Mouse (Mus musculus): ENCODE results near the gene Ror2. TPM values are rescaled to one million over a fixed set of nuclear protein-coding genes. Genes with fewer than 3 reads are reported as not detected.

Ror2 gene
- polyA plus RNA-seq, 1 experiment from 2014 or later: 3.5 TPM

GRCm38 (mm10) chr13:53183161-53183577, 102.8 kb downstream of the Ror2 start:
- H3K4me3 ChIP-seq (replicated peaks): no peak overlapping the region
- no peak overlapping the region for H3K9ac ChIP-seq (replicated peaks)
- 0 out of 2 replicates have a peak, but pooled peaks cover 2% of the 10 kb centered on the region for H3K27me3 ChIP-seq
- H3K4me1 ChIP-seq (replicated peaks): peaks cover 10% of the 10 kb centered on the region
- H3K9me3 ChIP-seq: no peaks in the 10 kb centered on the region
- no peaks in the 10 kb centered on the region for H3K36me3 ChIP-seq
- 63% methylated on average over 8 of the region's 8 CpGs for WGBS
- H3K27ac ChIP-seq: no peak overlapping the region
- H3K4me2 ChIP-seq (replicated peaks): no peak overlapping the region
- no peak for ATAC-seq

- peak; percentile 56 for ATAC-seq
- Histone ChIP-seq H3K27ac (peak overlapping the region; percentile 57), H3K4me1 (replicated peaks) (peaks cover 16% of the 10 kb centered on the region), H3K9me3 (no peaks in the 10 kb centered on the region), H3K9ac (replicated peaks) (no peak overlapping the region), H3K36me3 (no peaks in the 10 kb centered on the region), H3K27me3 (0 out of 2 replicates have a peak, but pooled peaks cover 2% of the 10 kb centered on the region), H3K4me3 (replicated peaks) (no peak overlapping the region), H3K4me2 (replicated peaks) (peak overlapping the region; percentile 21)
- 2% methylated on average over 13 of the region's 13 CpGs for WGBS
These were observed 107.3 kb downstream of the Ror2 start for GRCm38 (mm10) chr13:53178594-53178993.

- no peak overlapping the region for H3K9ac ChIP-seq (replicated peaks)
- peaks cover 16% of the 10 kb centered on the region for H3K4me1 ChIP-seq (replicated peaks)
- H3K36me3 ChIP-seq: no peaks in the 10 kb centered on the region
- peak overlapping the region; percentile 57 for H3K27ac ChIP-seq
- H3K4me3 ChIP-seq (replicated peaks): no peak overlapping the region
- H3K27me3 ChIP-seq: 0 out of 2 replicates have a peak, but pooled peaks cover 2% of the 10 kb centered on the region
- 18% methylated on average over 4 of the region's 4 CpGs for WGBS
- no peaks in the 10 kb centered on the region for H3K9me3 ChIP-seq
- peak overlapping the region; percentile 21 for H3K4me2 ChIP-seq (replicated peaks)
- peak; percentile 76 for ATAC-seq
These were observed 107.8 kb downstream of the Ror2 start for GRCm38 (mm10) chr13:53178171-53178570.

GRCm38 (mm10) chr13:53177424-53177718, 108.6 kb downstream of the Ror2 start:
- 53% methylated on average over 7 of the region's 7 CpGs for WGBS

GRCm38 (mm10) chr13:53176695-53177423, 109.1 kb downstream of the Ror2 start:
- 73% methylated on average over 10 of the region's 10 CpGs for WGBS
- Histone ChIP-seq H3K27ac (no peak overlapping the region), H3K9ac (replicated peaks) (no peak overlapping the region), H3K4me2 (replicated peaks) (no peak overlapping the region), H3K36me3 (no peaks in the 10 kb centered on the region), H3K4me3 (replicated peaks) (no peak overlapping the region), H3K27me3 (0 out of 2 replicates have a peak, but pooled peaks cover 2% of the 10 kb centered on the region), H3K4me1 (replicated peaks) (peaks cover 16% of the 10 kb centered on the region), H3K9me3 (no peaks in the 10 kb centered on the region)
- no peak for ATAC-seq

More at GRCm38 (mm10) chr13:53177424-53177718, 108.6 kb downstream of the Ror2 start:
- no peak overlapping the region for H3K4me3 ChIP-seq (replicated peaks)
- 0 out of 2 replicates have a peak, but pooled peaks cover 2% of the 10 kb centered on the region for H3K27me3 ChIP-seq
- no peaks in the 10 kb centered on the region for H3K36me3 ChIP-seq
- H3K27ac ChIP-seq: no peak overlapping the region
- H3K9me3 ChIP-seq: no peaks in the 10 kb centered on the region
- H3K4me1 ChIP-seq (replicated peaks): peaks cover 16% of the 10 kb centered on the region
- H3K9ac ChIP-seq (replicated peaks): no peak overlapping the region
- no peak for ATAC-seq
- H3K4me2 ChIP-seq (replicated peaks): no peak overlapping the region

GRCm38 (mm10) chr13:53175041-53175440, 110.9 kb downstream of the Ror2 start:
- H3K36me3 ChIP-seq: no peaks in the 10 kb centered on the region
- 73% methylated on average over 7 of the region's 7 CpGs for WGBS
- H3K27ac ChIP-seq: no peak overlapping the region
- no peak for ATAC-seq
- no peak overlapping the region for H3K9ac ChIP-seq (replicated peaks)
- no peak overlapping the region for H3K4me3 ChIP-seq (replicated peaks)
- 0 out of 2 replicates have a peak, but pooled peaks cover 2% of the 10 kb centered on the region for H3K27me3 ChIP-seq
- no peaks in the 10 kb centered on the region for H3K9me3 ChIP-seq
- no peak overlapping the region for H3K4me2 ChIP-seq (replicated peaks)
- peaks cover 16% of the 10 kb centered on the region for H3K4me1 ChIP-seq (replicated peaks)

GRCm38 (mm10) chr13:53163671-53164070, 122.3 kb downstream of the Ror2 start:
- H3K27me3 ChIP-seq: no peaks in the 10 kb centered on the region
- H3K9me3 ChIP-seq: no peaks in the 10 kb centered on the region
- no peak overlapping the region for H3K27ac ChIP-seq
- H3K9ac ChIP-seq (replicated peaks): no peak overlapping the region
- H3K4me3 ChIP-seq (replicated peaks): no peak overlapping the region
- WGBS: 78% methylated on average over 10 of the region's 10 CpGs
- H3K36me3 ChIP-seq: no peaks in the 10 kb centered on the region
- no peak overlapping the region for H3K4me2 ChIP-seq (replicated peaks)
- H3K4me1 ChIP-seq (replicated peaks): peaks cover 9% of the 10 kb centered on the region; the same call in 1 of the 2 replicates
- ATAC-seq: no peak

GRCm38 (mm10) chr13:53163060-53163459, 122.9 kb downstream of the Ror2 start:
- WGBS: 76% methylated on average over 8 of the region's 8 CpGs
- Histone ChIP-seq H3K9me3 (no peaks in the 10 kb centered on the region), H3K27ac (no peak overlapping the region), H3K36me3 (no peaks in the 10 kb centered on the region), H3K4me2 (replicated peaks) (no peak overlapping the region), H3K27me3 (no peaks in the 10 kb centered on the region), H3K4me1 (replicated peaks) (peaks cover 9% of the 10 kb centered on the region; the same call in 1 of the 2 replicates), H3K4me3 (replicated peaks) (no peak overlapping the region), H3K9ac (replicated peaks) (no peak overlapping the region)
- no peak for ATAC-seq

- no peak overlapping the region for H3K27ac ChIP-seq
- H3K4me3 ChIP-seq (replicated peaks): no peak overlapping the region
- H3K9ac ChIP-seq (replicated peaks): no peak overlapping the region
- H3K27me3 ChIP-seq: no peaks in the 10 kb centered on the region
- no peaks in the 10 kb centered on the region for H3K9me3 ChIP-seq
- ATAC-seq: no peak
- H3K36me3 ChIP-seq: no peaks in the 10 kb centered on the region
- 92% methylated on average over 5 of the region's 6 CpGs for WGBS
- H3K4me2 ChIP-seq (replicated peaks): no peak overlapping the region
- 0 out of 2 replicates have a peak, but pooled peaks cover 6% of the 10 kb centered on the region for H3K4me1 ChIP-seq (replicated peaks)
These were observed 126.4 kb downstream of the Ror2 start for GRCm38 (mm10) chr13:53159501-53159900.

- H3K4me2 ChIP-seq (replicated peaks): no peak overlapping the region
- ATAC-seq: no peak
- H3K4me1 ChIP-seq (replicated peaks): 0 out of 2 replicates have a peak, but pooled peaks cover 11% of the 10 kb centered on the region
- H3K9ac ChIP-seq (replicated peaks): no peak overlapping the region
- 86% methylated on average over 9 of the region's 9 CpGs for WGBS
- no peak overlapping the region for H3K27ac ChIP-seq
- H3K4me3 ChIP-seq (replicated peaks): no peak overlapping the region
- H3K27me3 ChIP-seq: no peaks in the 10 kb centered on the region
- H3K9me3 ChIP-seq: no peaks in the 10 kb centered on the region
- H3K36me3 ChIP-seq: no peaks in the 10 kb centered on the region
These were observed 127.4 kb downstream of the Ror2 start for GRCm38 (mm10) chr13:53158405-53159005.

- WGBS: 89% methylated on average over 15 of the region's 15 CpGs
- no peak overlapping the region for H3K4me2 ChIP-seq (replicated peaks)
- H3K4me3 ChIP-seq (replicated peaks): no peak overlapping the region
These were observed 129.0 kb downstream of the Ror2 start for GRCm38 (mm10) chr13:53156911-53157310.

GRCm38 (mm10) chr13:53156282-53156681, 129.6 kb downstream of the Ror2 start:
- Histone ChIP-seq H3K4me1 (replicated peaks) (0 out of 2 replicates have a peak, but pooled peaks cover 8% of the 10 kb centered on the region), H3K27me3 (no peaks in the 10 kb centered on the region), H3K4me3 (replicated peaks) (no peak overlapping the region), H3K9ac (replicated peaks) (no peak overlapping the region), H3K9me3 (no peaks in the 10 kb centered on the region), H3K4me2 (replicated peaks) (no peak overlapping the region), H3K27ac (no peak overlapping the region), H3K36me3 (no peaks in the 10 kb centered on the region)
- 82% methylated on average over 6 of the region's 6 CpGs for WGBS
- ATAC-seq: no peak

More at GRCm38 (mm10) chr13:53156911-53157310, 129.0 kb downstream of the Ror2 start:
- ATAC-seq: no peak
- no peaks in the 10 kb centered on the region for H3K9me3 ChIP-seq
- H3K4me1 ChIP-seq (replicated peaks): 0 out of 2 replicates have a peak, but pooled peaks cover 8% of the 10 kb centered on the region
- H3K27me3 ChIP-seq: no peaks in the 10 kb centered on the region
- no peak overlapping the region for H3K27ac ChIP-seq
- H3K9ac ChIP-seq (replicated peaks): no peak overlapping the region
- H3K36me3 ChIP-seq: no peaks in the 10 kb centered on the region

Measured in midbrain, embryonic 13.5 days (tissue).